Mouse (Mus musculus) E14TG2a.4 (cell line): ENCODE measurements around the gene Csnk2b.

Experiments
- H3K27me3 ChIP-seq: 2 replicates; pipeline ENCODE4 v1.6.1; 2014; ENCODE audit warnings: low read length, control low read depth; ENCODE audit not compliant: insufficient read depth
- H3K36me3 ChIP-seq: 2 replicates; pipeline ENCODE4 v1.6.1; 2014; ENCODE audit warnings: low read length, control low read depth; ENCODE audit not compliant: insufficient read depth
- H3K4me1 ChIP-seq: replicated peaks from 2 replicates; pipeline ENCODE4 v1.6.1; 2014; ENCODE audit warnings: low read depth, low read length, control low read depth
- H3K4me3 ChIP-seq: replicated peaks from 2 replicates; pipeline ENCODE4 v1.5.1; 2014; ENCODE audit warnings: mild to moderate bottlenecking, low read length
- H3K9me3 ChIP-seq: 2 replicates; pipeline ENCODE4 v1.6.1; 2014; ENCODE audit warnings: low read length, control low read depth
- CTCF ChIP-seq: conservative IDR thresholded peaks from 2 replicates; pipeline ENCODE4 v1.5.1; 2014; ENCODE audit warnings: low read length
- NANOG ChIP-seq: IDR thresholded peaks from 2 replicates; pipeline ENCODE4 v1.6.1; 2014; ENCODE audit warnings: borderline replicate concordance, low read length, mixed read lengths
- POU5F1 ChIP-seq: IDR thresholded peaks from 2 replicates; pipeline ENCODE4 v1.6.1; 2014; ENCODE audit warnings: low read length, borderline replicate concordance

Gene Csnk2b

DNA sequence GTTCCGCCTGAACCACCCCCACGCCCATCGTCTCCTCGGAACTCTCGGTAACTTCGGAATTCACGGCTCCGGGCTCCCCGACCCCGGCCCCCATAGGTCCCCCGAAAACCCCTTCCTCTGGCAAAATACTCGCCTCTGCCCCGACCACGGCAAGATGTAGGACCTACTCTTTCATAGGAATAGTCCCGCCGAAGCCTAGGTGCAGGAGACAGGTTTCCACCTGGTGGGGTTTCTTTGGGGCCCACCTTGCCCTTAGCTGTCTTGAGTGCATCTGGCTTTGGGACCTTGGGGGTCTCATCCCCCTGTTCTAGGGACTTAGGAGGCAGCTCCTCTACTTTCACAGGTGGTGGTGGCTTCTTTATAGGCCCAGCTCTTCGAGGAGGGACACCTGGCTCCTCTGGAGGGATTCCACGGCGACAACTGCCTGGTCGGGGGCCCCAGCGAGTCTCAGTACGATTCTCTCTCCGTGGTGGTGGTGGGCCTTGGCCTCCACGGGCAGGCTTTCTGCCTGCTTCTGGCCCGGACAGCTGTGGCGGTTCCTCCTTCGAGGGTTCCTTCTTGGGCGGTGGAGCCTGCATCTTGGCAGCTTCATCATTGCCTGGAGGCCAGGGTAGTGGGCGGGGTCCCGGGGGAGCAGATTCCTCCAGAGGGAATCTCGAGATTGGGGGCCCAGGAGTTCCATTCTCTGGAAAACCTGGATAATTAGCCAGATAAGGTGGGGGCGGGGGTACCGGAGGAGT is 34.8 kb upstream of the Csnk2b start:
- no peaks in the 10 kb centered on the region for H3K27me3 ChIP-seq
- no peaks in the 10 kb centered on the region for H3K9me3 ChIP-seq
- TF ChIP-seq NANOG = no peak
- H3K36me3 ChIP-seq = peaks cover 100% of the 10 kb centered on the region
- peak overlapping the region; percentile 26; the same call in 1 of the 2 replicates for H3K4me3 ChIP-seq
- H3K4me1 ChIP-seq = peaks cover 82% of the 10 kb centered on the region

DNA sequence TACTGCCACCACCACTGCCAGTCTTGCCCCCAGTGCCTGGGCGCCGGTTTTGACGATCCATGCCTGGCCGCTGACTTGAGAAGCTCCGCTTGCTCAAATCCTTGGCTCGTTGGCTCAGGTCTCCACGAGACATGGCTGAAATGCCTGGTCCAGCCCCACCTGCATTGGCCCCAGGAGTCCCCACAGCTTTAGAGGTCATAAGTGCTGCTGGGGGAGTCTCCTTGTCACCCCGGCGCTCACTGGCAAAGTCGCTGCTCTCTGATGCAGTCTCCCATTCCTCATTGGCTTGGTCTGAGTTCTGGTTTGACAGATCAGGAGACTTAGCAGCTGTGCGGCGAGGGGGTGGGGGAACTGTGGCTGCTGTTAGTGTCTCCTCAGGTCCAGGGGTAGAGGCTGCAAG is 33.6 kb upstream of the Csnk2b start:
- Histone ChIP-seq H3K4me3 (no peak overlapping the region; the same call in 1 of the 2 replicates), H3K27me3 (no peaks in the 10 kb centered on the region), H3K36me3 (peaks cover 99% of the 10 kb centered on the region), H3K9me3 (no peaks in the 10 kb centered on the region), H3K4me1 (peaks cover 74% of the 10 kb centered on the region)
- TF ChIP-seq POU5F1 (no peak), NANOG (no peak), CTCF (no peak)

DNA sequence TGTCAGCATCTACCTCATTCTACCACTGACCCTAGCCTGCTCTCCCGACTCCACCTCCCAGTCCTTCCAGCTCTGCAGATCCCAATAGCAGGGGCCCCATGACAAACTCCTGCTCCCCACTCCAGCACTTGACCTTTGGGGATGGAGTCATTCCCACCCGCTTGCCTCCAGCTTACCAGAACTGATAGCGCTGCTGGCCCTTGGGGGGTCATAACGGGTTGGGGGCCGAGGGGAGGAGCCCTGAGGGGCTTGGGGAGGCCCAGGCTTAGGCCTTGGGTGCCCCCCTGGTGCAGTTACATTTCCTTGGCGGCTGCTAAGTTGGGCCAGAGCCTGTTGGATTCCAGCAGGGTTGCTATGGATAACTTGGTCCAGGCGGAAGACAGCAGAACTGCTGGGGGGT is 32.8 kb upstream of the Csnk2b start:
- H3K27me3 ChIP-seq = no peaks in the 10 kb centered on the region
- TF ChIP-seq CTCF (no peak), NANOG (no peak), POU5F1 (no peak)
- no peak overlapping the region for H3K4me3 ChIP-seq
- H3K4me1 ChIP-seq = peaks cover 74% of the 10 kb centered on the region
- H3K9me3 ChIP-seq = no peaks in the 10 kb centered on the region
- H3K36me3 ChIP-seq = peaks cover 99% of the 10 kb centered on the region

DNA sequence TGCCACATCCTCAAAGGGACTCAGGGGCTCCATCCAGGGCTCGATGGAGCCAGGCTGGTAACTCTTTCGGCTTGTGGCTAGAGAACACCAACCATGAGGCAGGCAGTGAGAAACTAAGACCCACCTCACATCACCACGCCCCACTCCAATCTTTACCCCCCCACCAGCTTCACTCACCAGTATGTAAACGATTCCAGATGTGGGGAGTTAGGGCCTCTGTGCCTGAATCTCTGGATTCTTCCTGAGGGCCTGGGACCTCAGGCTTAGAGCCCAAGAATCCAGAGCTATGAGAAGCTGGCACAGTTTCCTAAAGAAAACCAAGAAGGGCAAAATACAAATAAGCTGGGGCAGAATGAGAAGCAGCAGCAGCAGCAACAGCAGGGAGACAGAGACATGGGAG is 32.1 kb upstream of the Csnk2b start:
- TF ChIP-seq CTCF (no peak), NANOG (no peak), POU5F1 (no peak)
- Histone ChIP-seq H3K9me3 (no peaks in the 10 kb centered on the region), H3K4me1 (peaks cover 71% of the 10 kb centered on the region), H3K4me3 (no peak overlapping the region), H3K27me3 (no peaks in the 10 kb centered on the region), H3K36me3 (peaks cover 99% of the 10 kb centered on the region)

DNA sequence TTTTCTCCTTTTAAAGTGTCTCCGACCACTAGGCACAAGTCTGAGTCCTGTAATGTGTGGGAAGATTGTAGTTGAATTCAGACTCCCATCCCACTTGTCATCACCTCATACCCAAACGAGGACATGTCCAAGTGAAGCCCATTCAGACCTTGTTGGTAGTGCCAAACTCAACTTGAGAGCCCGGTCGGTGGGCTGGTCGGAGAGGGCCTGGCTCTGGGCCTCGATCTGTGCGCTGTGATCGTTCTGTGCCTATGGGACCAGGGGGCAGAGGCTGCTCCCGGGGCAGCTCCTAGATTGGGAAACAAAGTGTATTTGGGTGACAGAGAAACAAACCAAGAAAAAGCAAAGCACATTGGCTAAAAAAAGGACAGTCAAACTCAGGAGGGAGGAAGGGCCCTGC is 31.2 kb upstream of the Csnk2b start:
- Histone ChIP-seq H3K36me3 (peaks cover 99% of the 10 kb centered on the region), H3K4me3 (no peak overlapping the region)
- no peak for TF ChIP-seq POU5F1
- TF ChIP-seq NANOG = no peak
- no peak for TF ChIP-seq CTCF

DNA sequence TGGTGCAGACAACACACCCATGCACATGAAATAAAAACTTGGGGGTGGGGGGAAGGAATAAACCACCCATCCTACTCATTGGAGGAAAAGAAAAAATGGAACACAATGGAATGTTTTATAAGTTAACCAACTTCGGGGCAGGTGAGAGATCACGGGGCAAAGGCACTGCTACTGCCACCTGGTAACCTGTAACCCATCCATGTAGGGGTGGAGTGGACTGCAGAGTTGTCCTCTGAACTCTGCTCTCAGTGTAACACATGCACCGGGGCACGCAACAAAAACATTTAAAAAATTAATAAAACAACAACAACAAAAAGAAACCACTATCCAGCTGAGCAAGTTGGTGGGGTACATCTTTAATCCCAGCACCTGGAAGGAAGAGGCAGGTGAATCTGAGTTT is 30.3 kb upstream of the Csnk2b start:
- TF ChIP-seq NANOG (no peak), CTCF (no peak), POU5F1 (no peak)
- Histone ChIP-seq H3K4me1 (peaks cover 64% of the 10 kb centered on the region), H3K27me3 (no peaks in the 10 kb centered on the region), H3K9me3 (no peaks in the 10 kb centered on the region), H3K36me3 (peaks cover 99% of the 10 kb centered on the region), H3K4me3 (no peak overlapping the region)

More for the DNA sequence above, 31.2 kb upstream of the Csnk2b start:
- Histone ChIP-seq H3K9me3 (no peaks in the 10 kb centered on the region), H3K27me3 (no peaks in the 10 kb centered on the region), H3K4me1 (peaks cover 64% of the 10 kb centered on the region)

DNA sequence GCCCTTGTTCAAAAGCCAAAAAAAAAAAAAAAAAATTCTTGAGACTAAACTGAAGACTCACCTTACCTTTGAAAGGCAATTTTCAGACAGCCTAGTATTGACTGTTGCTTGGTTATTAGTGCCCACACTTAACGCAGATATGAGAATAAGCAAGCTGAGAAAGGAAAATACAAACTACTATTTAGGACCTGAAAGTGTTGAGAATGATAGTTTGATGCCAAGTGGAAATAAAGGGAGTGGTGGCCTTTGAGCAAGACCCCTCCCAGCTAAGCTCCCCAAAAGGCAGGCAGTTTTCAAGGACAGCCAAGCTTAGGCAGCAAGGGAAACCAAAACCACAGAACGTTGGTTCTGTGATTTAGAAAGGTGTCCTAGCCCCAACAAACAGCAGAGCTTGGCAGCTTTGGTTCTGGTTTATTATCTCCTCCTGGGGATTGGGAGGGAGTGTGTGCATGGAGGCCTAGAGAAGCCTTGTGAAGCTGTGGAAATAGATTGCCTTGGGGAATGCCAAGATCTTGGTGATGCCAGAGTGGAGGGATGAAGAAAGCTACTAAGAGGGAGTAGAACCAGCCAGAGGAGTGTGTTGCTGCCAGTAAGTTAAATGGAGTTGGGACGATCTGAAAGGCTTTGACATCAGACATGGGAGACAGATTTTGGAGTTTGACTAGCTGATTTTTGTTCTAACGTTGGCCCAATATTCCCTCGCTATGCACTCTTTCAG is 26.2 kb upstream of the Csnk2b start:
- no peaks in the 10 kb centered on the region for H3K9me3 ChIP-seq
- TF ChIP-seq CTCF (no peak), NANOG (no peak), POU5F1 (no peak)
- peaks cover 49% of the 10 kb centered on the region for H3K4me1 ChIP-seq
- H3K36me3 ChIP-seq = peaks cover 98% of the 10 kb centered on the region
- H3K4me3 ChIP-seq = no peak overlapping the region
- H3K27me3 ChIP-seq = no peaks in the 10 kb centered on the region

DNA sequence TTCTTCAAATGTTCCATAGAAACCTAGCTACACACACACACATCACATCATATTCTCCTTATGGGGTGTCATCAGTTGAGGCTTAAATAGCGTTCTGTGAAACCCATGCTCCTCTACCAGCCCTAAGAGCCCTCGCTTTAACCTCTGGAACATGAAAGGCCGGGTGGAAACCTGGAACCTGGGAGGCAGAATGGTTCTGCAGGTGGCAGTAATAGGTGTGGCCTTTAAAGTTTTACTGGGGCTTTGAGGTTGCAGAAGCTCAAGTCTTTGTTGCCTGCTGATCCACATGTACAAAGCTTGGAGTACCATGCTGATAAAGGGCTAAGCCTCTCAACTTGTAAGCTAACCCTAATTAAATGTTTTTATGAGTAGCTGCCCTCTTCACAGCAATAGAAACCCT is 25.5 kb upstream of the Csnk2b start:
- TF ChIP-seq POU5F1 (no peak), NANOG (no peak), CTCF (no peak)
- no peaks in the 10 kb centered on the region for H3K9me3 ChIP-seq
- peaks cover 98% of the 10 kb centered on the region for H3K36me3 ChIP-seq
- no peak overlapping the region for H3K4me3 ChIP-seq
- H3K4me1 ChIP-seq = peaks cover 49% of the 10 kb centered on the region
- H3K27me3 ChIP-seq = no peaks in the 10 kb centered on the region
